Mouse (Mus musculus): Measurements from ENCODE around the gene Cacna1e.

- TF ChIP-seq CTCF (conservative IDR thresholded peaks at IDR 0.05; ENCODE audit: low read length) (no peak), POU5F1 (IDR thresholded peaks at IDR 0.05; ENCODE audit: borderline replicate concordance, low read length) (no peak), NANOG (IDR thresholded peaks at IDR 0.05; ENCODE audit: borderline replicate concordance, low read length) (no peak)
These were observed 206.6 kb downstream of the Cacna1e start for GRCm38 (mm10) chr1:154677677-154678076.
